19 mouse cellular contexts compared by ENCODE assay signal in the genomic region with DNA sequence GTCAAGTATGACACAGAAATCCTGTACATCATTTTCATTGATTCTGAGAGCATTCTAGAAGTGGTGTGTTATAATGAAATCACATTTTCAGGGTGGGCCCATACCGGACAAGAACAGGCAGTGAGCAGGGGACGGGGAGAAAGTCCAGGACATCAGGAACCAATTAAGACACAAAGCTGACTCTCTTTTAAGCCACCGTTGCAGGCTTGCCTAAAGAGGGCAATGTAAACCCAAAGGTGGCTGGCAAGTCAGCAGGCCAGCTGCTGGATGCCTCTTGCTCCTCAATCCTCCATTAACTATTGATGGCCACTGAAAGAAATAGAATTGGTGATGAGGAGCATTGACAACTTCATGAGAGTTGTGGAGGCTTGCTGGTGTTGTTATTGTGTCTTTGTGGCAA.
DNase-seq lines count a peak whose midpoint lies in the region; ATAC-seq and TF ChIP-seq lines count a peak whose summit lies in the region.
"Had no signal": no experiment of that assay in that cellular context is flagged by ENCODE, and none has a peak within 500 bp of the region (broad histone marks: within the 10 kb centered on the region; RNA-seq: fewer than 3 reads in every experiment).

No protein-coding gene starts in this region.

- peaks cover 19% of the 10 kb centered on the region for H3K27me3 ChIP-seq in hindbrain, embryonic 10.5 days (ENCODE audit: insufficient read depth, poor library complexity, severe bottlenecking)
- H3K27me3 ChIP-seq in hindbrain, embryonic 11.5 days (ENCODE audit: control insufficient read depth, insufficient read depth, low read length): no peaks in the 10 kb centered on the region
- H3K27me3 ChIP-seq in midbrain, postnatal 0 days (ENCODE audit: insufficient read depth, low read length): no peaks in the 10 kb centered on the region
- peaks cover 16% of the 10 kb centered on the region for H3K27me3 ChIP-seq in midbrain, embryonic 10.5 days (ENCODE audit: low read depth, poor library complexity, severe bottlenecking)
- no peaks in the 10 kb centered on the region for H3K27me3 ChIP-seq in stomach, postnatal 0 days (ENCODE audit: control insufficient read depth, insufficient read depth, low read length)
- H3K27me3 ChIP-seq: neural tube, embryonic 15.5 days had no signal

- peak; percentile 24 for DNase-seq in hindbrain, embryonic 10.5 days (ENCODE audit: low spot score)
- no peak for DNase-seq in hindbrain, embryonic 11.5 days (ENCODE audit: low spot score)
- DNase-seq in midbrain, postnatal 0 days (ENCODE audit: low spot score): no peak
- DNase-seq in midbrain, embryonic 10.5 days (ENCODE audit: low spot score): no peak
- DNase-seq in embryo, embryonic 11 days: peak; percentile 73
- DNase-seq in stomach, postnatal 0 days (ENCODE audit: low spot score): no peak
- no peak for DNase-seq in ovary, postnatal 10 days (ENCODE audit: low spot score)
- DNase-seq: cerebellum, adult 11 months; kidney, adult 8-10 months; lung, postnatal 14 days; right cerebral cortex, postnatal 25 days had no signal

- H3K4me3 ChIP-seq in hindbrain, embryonic 10.5 days: no peak overlapping the region
- H3K4me3 ChIP-seq in hindbrain, embryonic 11.5 days (ENCODE audit: low read depth, low read length): no peak overlapping the region
- no peak overlapping the region for H3K4me3 ChIP-seq in midbrain, postnatal 0 days (ENCODE audit: low read depth, low read length)
- H3K4me3 ChIP-seq in midbrain, embryonic 10.5 days: no peak overlapping the region
- no peak overlapping the region for H3K4me3 ChIP-seq in stomach, postnatal 0 days (ENCODE audit: low read depth, low read length)
- H3K4me3 ChIP-seq: forebrain, embryonic 10.5 days; heart, embryonic 10.5 days; left cerebral cortex, adult 2 months; liver, embryonic 12.5 days; neural tube, embryonic 15.5 days had no signal

- H3K4me2 ChIP-seq in hindbrain, embryonic 11.5 days (replicated peaks; ENCODE audit: low read depth, low read length): no peak overlapping the region
- H3K4me2 ChIP-seq in midbrain, postnatal 0 days (ENCODE audit: low read depth, low read length, poor library complexity, severe bottlenecking): no peak overlapping the region
- H3K4me2 ChIP-seq in stomach, postnatal 0 days (replicated peaks; ENCODE audit: low read depth): no peak overlapping the region
- H3K4me2 ChIP-seq: hindbrain, embryonic 14.5 days; liver, embryonic 12.5 days; neural tube, embryonic 15.5 days had no signal

- peak; percentile 35; the same call in 1 of the 2 replicates for TF ChIP-seq CTCF in midbrain, postnatal 0 days (IDR thresholded peaks at IDR 0.05)
- peak; percentile 39 for TF ChIP-seq CTCF in stomach, postnatal 0 days (IDR thresholded peaks at IDR 0.05; ENCODE audit: low read depth)

- no peak for ATAC-seq in hindbrain, embryonic 11.5 days (ENCODE audit: low FRiP score)
- ATAC-seq in midbrain, postnatal 0 days (ENCODE audit: low FRiP score): no peak
- no peak for ATAC-seq in stomach, postnatal 0 days (ENCODE audit: low FRiP score, low TSS enrichment)
- ATAC-seq: activated CD4-positive, CD25-positive, alpha-beta regulatory T cell, adult 4 months; CD4-positive, CD25-positive, alpha-beta regulatory T cell, adult 4 months; liver, embryonic 12.5 days had no signal

- H3K27ac ChIP-seq in hindbrain, embryonic 10.5 days: no peak overlapping the region
- H3K27ac ChIP-seq in hindbrain, embryonic 11.5 days (ENCODE audit: low read depth, low read length): no peak overlapping the region
- no peak overlapping the region for H3K27ac ChIP-seq in midbrain, postnatal 0 days (ENCODE audit: low read depth, low read length)
- no peak overlapping the region for H3K27ac ChIP-seq in midbrain, embryonic 10.5 days (replicated peaks)
- H3K27ac ChIP-seq in stomach, postnatal 0 days (replicated peaks): no peak overlapping the region
- H3K27ac ChIP-seq: forebrain, embryonic 10.5 days; heart, embryonic 10.5 days; hindbrain, embryonic 14.5 days; left cerebral cortex, adult 2 months; liver, embryonic 12.5 days; neural tube, embryonic 15.5 days had no signal

- peaks cover 4% of the 10 kb centered on the region; the same call in 1 of the 2 replicates for H3K4me1 ChIP-seq in hindbrain, embryonic 10.5 days (replicated peaks)
- H3K4me1 ChIP-seq in hindbrain, embryonic 11.5 days (replicated peaks; ENCODE audit: control insufficient read depth, insufficient read depth, low read length): no peaks in the 10 kb centered on the region
- H3K4me1 ChIP-seq in midbrain, postnatal 0 days (ENCODE audit: insufficient read depth, low read length): no peaks in the 10 kb centered on the region; the same call in 1 of the 2 replicates
- peaks cover 5% of the 10 kb centered on the region for H3K4me1 ChIP-seq in midbrain, embryonic 10.5 days
- no peaks in the 10 kb centered on the region for H3K4me1 ChIP-seq in stomach, postnatal 0 days (replicated peaks; ENCODE audit: control insufficient read depth, insufficient read depth)
- H3K4me1 ChIP-seq: liver, embryonic 12.5 days had no signal

- no peak overlapping the region for H3K9ac ChIP-seq in hindbrain, embryonic 11.5 days (ENCODE audit: low read depth, low read length)
- H3K9ac ChIP-seq in midbrain, postnatal 0 days (replicated peaks; ENCODE audit: low read length, poor library complexity, severe bottlenecking): no peak overlapping the region
- H3K9ac ChIP-seq in stomach, postnatal 0 days (ENCODE audit: low read length): no peak overlapping the region
- H3K9ac ChIP-seq: hindbrain, embryonic 14.5 days; liver, embryonic 12.5 days; neural tube, embryonic 15.5 days had no signal

- no peaks in the 10 kb centered on the region for H3K36me3 ChIP-seq in hindbrain, embryonic 10.5 days
- no peaks in the 10 kb centered on the region for H3K36me3 ChIP-seq in hindbrain, embryonic 11.5 days (ENCODE audit: control insufficient read depth, insufficient read depth, low read length)
- no peaks in the 10 kb centered on the region for H3K36me3 ChIP-seq in midbrain, postnatal 0 days (ENCODE audit: insufficient read depth, low read length)
- no peaks in the 10 kb centered on the region for H3K36me3 ChIP-seq in midbrain, embryonic 10.5 days
- no peaks in the 10 kb centered on the region for H3K36me3 ChIP-seq in stomach, postnatal 0 days (ENCODE audit: control insufficient read depth, insufficient read depth, low read length)
- H3K36me3 ChIP-seq: forebrain, embryonic 10.5 days; heart, embryonic 10.5 days; liver, embryonic 12.5 days; neural tube, embryonic 15.5 days had no signal

- WGBS in hindbrain, embryonic 10.5 days: 36% methylated on average over 3 of the region's 3 CpGs
- WGBS in hindbrain, embryonic 11.5 days: 32% methylated on average over 3 of the region's 3 CpGs
- WGBS in midbrain, postnatal 0 days: 31% methylated on average over 3 of the region's 3 CpGs
- WGBS in midbrain, embryonic 10.5 days: 22% methylated on average over 3 of the region's 3 CpGs
- 41% methylated on average over 3 of the region's 3 CpGs for WGBS in stomach, postnatal 0 days

- TF ChIP-seq EP300 in stomach, postnatal 0 days (optimal IDR thresholded peaks at IDR 0.05): no peak

- no peaks in the 10 kb centered on the region for H3K9me3 ChIP-seq in hindbrain, embryonic 10.5 days
- no peaks in the 10 kb centered on the region for H3K9me3 ChIP-seq in hindbrain, embryonic 11.5 days (ENCODE audit: control insufficient read depth, low read length)
- H3K9me3 ChIP-seq in midbrain, postnatal 0 days (ENCODE audit: low read length): no peaks in the 10 kb centered on the region
- H3K9me3 ChIP-seq in midbrain, embryonic 10.5 days (replicated peaks): no peaks in the 10 kb centered on the region
- H3K9me3 ChIP-seq in stomach, postnatal 0 days (ENCODE audit: control insufficient read depth, low read length): no peaks in the 10 kb centered on the region
- H3K9me3 ChIP-seq: forebrain, embryonic 10.5 days; heart, embryonic 10.5 days; liver, embryonic 12.5 days; neural tube, embryonic 15.5 days had no signal

Comparison
In these comparisons a context has a peak if more than half of its experiments do, and no peak if none do; other contexts are left out.
1. DNase-seq: peak in hindbrain, embryonic 10.5 days (single experiment) and embryo, embryonic 11 days (single experiment); none in hindbrain, embryonic 11.5 days (single experiment), midbrain, postnatal 0 days (single experiment), midbrain, embryonic 10.5 days (single experiment), stomach, postnatal 0 days (single experiment) and ovary, postnatal 10 days (single experiment).